Comparison of ENCODE assay signal across 25 mouse cellular contexts in genomic region chr5:103671858-103672257, GRCm38 (mm10). TPM values are rescaled to one million over a fixed set of nuclear protein-coding genes. Genes with fewer than 3 reads are reported as not detected.
"Had no signal": no experiment of that assay in that cellular context is flagged by ENCODE, and none has a peak within 500 bp of the region (broad histone marks: within the 10 kb centered on the region; RNA-seq: fewer than 3 reads in every experiment).

No protein-coding gene starts in this region.

- H3K4me2 ChIP-seq: liver, embryonic 13.5 days; liver, embryonic 15.5 days; lung, embryonic 15.5 days; midbrain, embryonic 11.5 days; midbrain, embryonic 13.5 days; midbrain, embryonic 15.5 days; neural tube, embryonic 12.5 days had no signal

- H3K27ac ChIP-seq: liver, embryonic 13.5 days; liver, embryonic 15.5 days; lung, embryonic 15.5 days; macrophage; midbrain, embryonic 13.5 days; midbrain, embryonic 15.5 days; neural tube, embryonic 12.5 days had no signal

- H3K4me3 ChIP-seq: liver, embryonic 13.5 days; liver, embryonic 15.5 days; lung, embryonic 15.5 days; megakaryocyte, embryonic 14.5 days; midbrain, embryonic 13.5 days; midbrain, embryonic 15.5 days; neural tube, embryonic 12.5 days had no signal

- H3K9ac ChIP-seq: liver, embryonic 13.5 days; liver, embryonic 15.5 days; liver, postnatal 0 days; lung, embryonic 15.5 days; midbrain, embryonic 13.5 days; midbrain, embryonic 15.5 days; neural tube, embryonic 12.5 days had no signal

- ATAC-seq: liver, postnatal 0 days; lung, postnatal 0 days; midbrain, embryonic 13.5 days; midbrain, embryonic 15.5 days had no signal

- H3K36me3 ChIP-seq: liver, embryonic 13.5 days; liver, embryonic 15.5 days; lung, embryonic 15.5 days; midbrain, embryonic 13.5 days; midbrain, embryonic 15.5 days; neural tube, embryonic 12.5 days had no signal

- H3K27me3 ChIP-seq: lung, embryonic 15.5 days; midbrain, embryonic 13.5 days; neural tube, embryonic 12.5 days had no signal

- H3K4me1 ChIP-seq: liver, embryonic 13.5 days; liver, embryonic 15.5 days; lung, embryonic 15.5 days; midbrain, embryonic 13.5 days; midbrain, embryonic 15.5 days; neural tube, embryonic 12.5 days had no signal

- DNase-seq: liver, embryonic 13.5 days; liver, postnatal 0 days; lung, adult 2 months; lung, postnatal 14 days; lung, postnatal 36 days; retina, postnatal 1 day; right cerebral cortex, adult 18-20 months; right cerebral cortex, postnatal 25 days; right cerebral cortex, postnatal 4 days; spleen, adult 18-20 months; thymus, adult 18-20 months; thymus, postnatal 14 days; thymus, postnatal 36 days had no signal

- H3K9me3 ChIP-seq: liver, embryonic 13.5 days; liver, embryonic 15.5 days; lung, embryonic 15.5 days; megakaryocyte, embryonic 14.5 days; midbrain, embryonic 13.5 days; midbrain, embryonic 15.5 days; neural tube, embryonic 12.5 days had no signal

RNA-seq across cellular contexts. Expression of gene 1700016H13Rik, which starts 16.0 kb away (rescaled TPM):
- polyA plus RNA-seq: liver, embryonic 15.5 days; liver, postnatal 0 days; macrophage; neural tube, embryonic 14.5 days; small intestine, adult 2 months had no signal

RNA-seq across cellular contexts. Expression of gene Slc10a6, which starts 42.7 kb away (rescaled TPM):
- polyA plus RNA-seq: liver, embryonic 13.5 days; liver, embryonic 15.5 days; midbrain, postnatal 0 days had no signal
